8 mouse cellular contexts compared by ENCODE assay signal in genomic region chrX:142679502-142680250, GRCm38 (mm10). TPM values are rescaled to one million over a fixed set of nuclear protein-coding genes. Genes with fewer than 3 reads are reported as not detected.
DNase-seq lines count a peak whose midpoint lies in the region; ATAC-seq and TF ChIP-seq lines count a peak whose summit lies in the region.

No protein-coding gene starts in this region.

- no peak for DNase-seq in heart, adult 2 months
- peak; percentile 85 for DNase-seq in MEL (ENCODE audit: low read depth, low spot score)
- DNase-seq in midbrain, embryonic 14.5 days = no peak
- no peak for DNase-seq in adipocyte (ENCODE audit: low spot score)
- DNase-seq in layer of hippocampus, postnatal 10 days (ENCODE audit: low spot score in 2 of 2) = no peak
- DNase-seq in right cerebral cortex, postnatal 10 days (ENCODE audit: low spot score in 2 of 2) = no peak

- H3K79me2 ChIP-seq in heart, adult 2 months (replicated peaks; ENCODE audit: control insufficient read depth, insufficient read depth, low read length) = no peaks in the 10 kb centered on the region
- H3K79me2 ChIP-seq in MEL (ENCODE audit: control insufficient read depth, insufficient read depth, low read length, poor library complexity) = peaks cover 31% of the 10 kb centered on the region

- no peaks in the 10 kb centered on the region; the same call in 1 of the 2 replicates for H3K27me3 ChIP-seq in heart, embryonic 16.5 days (ENCODE audit: control insufficient read depth, insufficient read depth, low read length)
- no peaks in the 10 kb centered on the region for H3K27me3 ChIP-seq in heart, adult 2 months (ENCODE audit: control insufficient read depth, insufficient read depth, low read length)
- H3K27me3 ChIP-seq in MEL (ENCODE audit: control insufficient read depth in 1 of 2, insufficient read depth in 2 of 2, low read length in 2 of 2) = no peaks in the 10 kb centered on the region
- H3K27me3 ChIP-seq in hindbrain, embryonic 15.5 days = 0 out of 2 replicates have a peak, but pooled peaks cover 4% of the 10 kb centered on the region
- H3K27me3 ChIP-seq in midbrain, embryonic 14.5 days (ENCODE audit: control insufficient read depth, insufficient read depth, low read length) = no peaks in the 10 kb centered on the region

- no peak for ATAC-seq in heart, embryonic 16.5 days (replicated peaks; ENCODE audit: extremely low read depth, insufficient read depth, low FRiP score)
- no peak for ATAC-seq in hindbrain, embryonic 15.5 days (ENCODE audit: low FRiP score, low read depth)
- no peak for ATAC-seq in midbrain, embryonic 14.5 days (ENCODE audit: low FRiP score, low TSS enrichment)

- no peaks in the 10 kb centered on the region for H3K36me3 ChIP-seq in heart, embryonic 16.5 days (ENCODE audit: control insufficient read depth, insufficient read depth)
- H3K36me3 ChIP-seq in heart, adult 2 months (ENCODE audit: control insufficient read depth, insufficient read depth, low read length) = peaks cover 4% of the 10 kb centered on the region; the same call in 1 of the 2 replicates
- H3K36me3 ChIP-seq in MEL (ENCODE audit: control insufficient read depth in 1 of 2, insufficient read depth in 2 of 2, low read length in 2 of 2) = peaks cover 0 to 38% of the 10 kb centered on the region in 2 experiments; a peak in 2 of 4 replicates
- no peaks in the 10 kb centered on the region for H3K36me3 ChIP-seq in hindbrain, embryonic 15.5 days
- no peaks in the 10 kb centered on the region for H3K36me3 ChIP-seq in midbrain, embryonic 14.5 days (ENCODE audit: control insufficient read depth, insufficient read depth, low read length)

- TF ChIP-seq EP300 in heart, adult 2 months (IDR thresholded peaks at IDR 0.05; ENCODE audit: insufficient read depth, low read depth, low read length) = no peak
- peak; percentile 20 to 48; a peak in 2 of 4 replicates for TF ChIP-seq EP300 in MEL (IDR thresholded peaks at IDR 0.05; ENCODE audit: low read depth in 1 of 2, low read length in 2 of 2)

- peak overlapping the region; percentile 95 for H3K27ac ChIP-seq in heart, embryonic 16.5 days (ENCODE audit: low read length)
- no peak overlapping the region for H3K27ac ChIP-seq in heart, adult 2 months
- H3K27ac ChIP-seq in MEL (ENCODE audit: control insufficient read depth, low read depth, low read length) = peak overlapping the region; percentile 98
- no peak overlapping the region for H3K27ac ChIP-seq in hindbrain, embryonic 15.5 days (replicated peaks)
- H3K27ac ChIP-seq in midbrain, embryonic 14.5 days (replicated peaks; ENCODE audit: low read depth, low read length) = no peak overlapping the region

- TF ChIP-seq CTCF in heart, adult 2 months (IDR thresholded peaks at IDR 0.05) = no peak
- TF ChIP-seq CTCF in MEL (IDR thresholded peaks at IDR 0.05 in 2 of 3, conservative IDR thresholded peaks at IDR 0.05 in 1 of 3; ENCODE audit: control insufficient read depth in 1 of 3, insufficient read depth in 1 of 3, low read depth in 2 of 3, low read length in 3 of 3, poor library complexity in 1 of 3, severe bottlenecking in 1 of 3) = no peak

- no peaks in the 10 kb centered on the region for H3K9me3 ChIP-seq in heart, embryonic 16.5 days (replicated peaks; ENCODE audit: control insufficient read depth, low read length)
- no peaks in the 10 kb centered on the region for H3K9me3 ChIP-seq in MEL (replicated peaks; ENCODE audit: insufficient read depth, low read length)
- no peaks in the 10 kb centered on the region for H3K9me3 ChIP-seq in hindbrain, embryonic 15.5 days
- no peaks in the 10 kb centered on the region for H3K9me3 ChIP-seq in midbrain, embryonic 14.5 days (ENCODE audit: control insufficient read depth, low read length)

- H3K4me1 ChIP-seq in heart, embryonic 16.5 days (ENCODE audit: control insufficient read depth, insufficient read depth, low read length) = peaks cover 16% of the 10 kb centered on the region
- H3K4me1 ChIP-seq in heart, adult 2 months (ENCODE audit: control insufficient read depth, insufficient read depth, low read length) = no peaks in the 10 kb centered on the region; the same call in 1 of the 2 replicates
- peaks cover 8 to 40% of the 10 kb centered on the region in 2 experiments for H3K4me1 ChIP-seq in MEL (ENCODE audit: control insufficient read depth in 1 of 2, insufficient read depth in 2 of 2, low read length in 2 of 2)
- peaks cover 12% of the 10 kb centered on the region for H3K4me1 ChIP-seq in hindbrain, embryonic 15.5 days (replicated peaks)
- H3K4me1 ChIP-seq in midbrain, embryonic 14.5 days (ENCODE audit: control insufficient read depth, insufficient read depth, low read length) = no peaks in the 10 kb centered on the region; the same call in 1 of the 2 replicates

- intact Hi-C loops in heart, adult 2 months (cut with DNase I) = loop anchor here (5.0 kb wide), 3 partner anchors 123 to 452 kb away; partner anchors contain the start of genes Acsl4 and Nxt2

- 41% methylated on average over 11 of the region's 11 CpGs for WGBS in heart, embryonic 16.5 days
- WGBS in heart, adult 2 months = 48% methylated on average over 11 of the region's 11 CpGs
- 52% methylated on average over 11 of the region's 11 CpGs for WGBS in hindbrain, embryonic 15.5 days
- 55% methylated on average over 11 of the region's 11 CpGs for WGBS in midbrain, embryonic 14.5 days

- TF ChIP-seq POLR2A in heart, adult 2 months (IDR thresholded peaks at IDR 0.05; ENCODE audit: insufficient read depth, low read depth, low read length) = no peak
- no peak; a peak in 1 of 4 replicates for TF ChIP-seq POLR2A in MEL (IDR thresholded peaks at IDR 0.05; ENCODE audit: control insufficient read depth in 1 of 2, insufficient read depth in 1 of 2, low read depth in 1 of 2, low read length in 2 of 2, poor library complexity in 1 of 2)

- H3K4me3 ChIP-seq in heart, embryonic 16.5 days (ENCODE audit: low read length) = peak overlapping the region; percentile 67
- no peak overlapping the region for H3K4me3 ChIP-seq in heart, adult 2 months
- peak overlapping the region; percentile 69 to 71 for H3K4me3 ChIP-seq in MEL (ENCODE audit: control insufficient read depth in 1 of 2, insufficient read depth in 1 of 2, low read depth in 2 of 2, low read length in 2 of 2)
- H3K4me3 ChIP-seq in hindbrain, embryonic 15.5 days = peak overlapping the region; percentile 59; the same call in 1 of the 2 replicates
- H3K4me3 ChIP-seq in midbrain, embryonic 14.5 days (replicated peaks; ENCODE audit: low read depth, low read length) = peak overlapping the region; percentile 56

- H3K4me2 ChIP-seq in heart, embryonic 16.5 days (ENCODE audit: low read depth, low read length) = peak overlapping the region; percentile 79
- peak overlapping the region; percentile 68 for H3K4me2 ChIP-seq in hindbrain, embryonic 15.5 days
- peak overlapping the region; percentile 64 for H3K4me2 ChIP-seq in midbrain, embryonic 14.5 days (ENCODE audit: low read length)

- TF ChIP-seq RAD21 in MEL (IDR thresholded peaks at IDR 0.05; ENCODE audit: low read depth, low read length) = no peak

- H3K9ac ChIP-seq in heart, embryonic 16.5 days (ENCODE audit: low read length) = peak overlapping the region; percentile 67; the same call in 1 of the 2 replicates
- H3K9ac ChIP-seq in heart, adult 2 months (ENCODE audit: low read depth, low read length) = no peak overlapping the region; the same call in 1 of the 2 replicates
- peak overlapping the region; percentile 89 for H3K9ac ChIP-seq in MEL (ENCODE audit: control insufficient read depth, low read depth, low read length, poor library complexity, severe bottlenecking)
- H3K9ac ChIP-seq in hindbrain, embryonic 15.5 days = no peak overlapping the region
- no peak overlapping the region for H3K9ac ChIP-seq in midbrain, embryonic 14.5 days (replicated peaks; ENCODE audit: low read length)

TF ChIP-seq in MEL, 35 proteins besides CTCF, POLR2A, EP300 and RAD21 (continues in another document):
- peak; percentile 74; the same call in 1 of the 2 replicates for TF ChIP-seq TBP (IDR thresholded peaks at IDR 0.05; ENCODE audit: low read depth, low read length)
- no peak for TF ChIP-seq HCFC1 (IDR thresholded peaks at IDR 0.05; ENCODE audit: low read depth, low read length)
- peak; percentile 91 for TF ChIP-seq USF1 (IDR thresholded peaks at IDR 0.05; ENCODE audit: low read depth, low read length)
- no peak for TF ChIP-seq ZC3H11A (IDR thresholded peaks at IDR 0.05; ENCODE audit: low read depth, low read length)
- peak; percentile 61; the same call in 1 of the 2 replicates for TF ChIP-seq GATA1 (IDR thresholded peaks at IDR 0.05; ENCODE audit: low read depth, low read length)
- no peak for TF ChIP-seq ZNF384 (IDR thresholded peaks at IDR 0.05; ENCODE audit: low read depth, low read length)
- peak; percentile 42 for TF ChIP-seq NELFE (IDR thresholded peaks at IDR 0.05; ENCODE audit: low read depth, low read length)
- TF ChIP-seq KAT2A (conservative IDR thresholded peaks at IDR 0.05; ENCODE audit: low read depth, low read length) = no peak
- TF ChIP-seq E2F4 (IDR thresholded peaks at IDR 0.05; ENCODE audit: borderline replicate concordance, low read depth, low read length) = no peak
- TF ChIP-seq TAL1 (IDR thresholded peaks at IDR 0.05; ENCODE audit: low read length) = no peak
- TF ChIP-seq POLR2AphosphoS5 (IDR thresholded peaks at IDR 0.05; ENCODE audit: borderline replicate concordance, low read depth, low read length) = no peak
- TF ChIP-seq MYC (IDR thresholded peaks at IDR 0.05; ENCODE audit: low read depth, low read length) = peak; percentile 91
- peak; percentile 85 for TF ChIP-seq MAX (IDR thresholded peaks at IDR 0.05; ENCODE audit: low read length)
- no peak for TF ChIP-seq CHD1 (IDR thresholded peaks at IDR 0.05; ENCODE audit: low read depth, low read length)
- no peak for TF ChIP-seq RCOR1 (IDR thresholded peaks at IDR 0.05; ENCODE audit: low read depth, low read length)
- no peak for TF ChIP-seq MYB (IDR thresholded peaks at IDR 0.05; ENCODE audit: low read depth, low read length)
- TF ChIP-seq BHLHE40 (IDR thresholded peaks at IDR 0.05; ENCODE audit: borderline replicate concordance, low read depth, low read length) = peak; percentile 76; the same call in 1 of the 2 replicates
- TF ChIP-seq ETS1 (IDR thresholded peaks at IDR 0.05; ENCODE audit: low read depth, low read length) = peak; percentile 65; the same call in 1 of the 2 replicates
- TF ChIP-seq SIN3A (IDR thresholded peaks at IDR 0.05; ENCODE audit: low read length) = peak; percentile 71

RNA-seq across cellular contexts. Expression of gene Tmem164, which starts 1.5 kb away (rescaled TPM):
- polyA plus RNA-seq in heart, embryonic 16.5 days (2015; fragmentation: Nextera tagmentation; extraction: Ambion mirVana) = 58.1 and 63.8 TPM in 2 replicates
- 10 to 100 TPM; 14.3 to 27.2 TPM for total RNA-seq in heart, adult 2 months (2021)
- polyA plus RNA-seq in heart, adult 2 months (2012; rRNA removed) = 16.3 and 28.6 TPM in 2 replicates
- 92.4 and 94.1 TPM in 2 replicates for total RNA-seq in MEL (2012; rRNA removed)
- 10 to 100 TPM; 34.3 to 72.8 TPM for polyA plus RNA-seq in MEL (2012; ENCODE audit: insufficient read depth in 1 of 2, insufficient read length in 2 of 2, low read depth in 1 of 2, low replicate concordance in 2 of 2, missing spikeins in 1 of 2)
- 24.9 and 25.1 TPM in 2 replicates for polyA plus RNA-seq in hindbrain, embryonic 15.5 days (2015; fragmentation: Nextera tagmentation; extraction: Ambion mirVana)
- polyA plus RNA-seq in midbrain, embryonic 14.5 days (2014; fragmentation: Nextera tagmentation; extraction: Ambion mirVana) = 10.6 and 14.0 TPM in 2 replicates
- total RNA-seq in layer of hippocampus, postnatal 10 days (2021) = 10 to 100 TPM; 30.2 to 31.1 TPM

Comparison
In these comparisons a context has a peak if more than half of its experiments do, and no peak if none do; other contexts are left out.
1. H3K27ac ChIP-seq: peak in heart, embryonic 16.5 days (single experiment) and MEL (single experiment); none in heart, adult 2 months (single experiment), hindbrain, embryonic 15.5 days (single experiment) and midbrain, embryonic 14.5 days (single experiment).
2. H3K9ac ChIP-seq: peak in heart, embryonic 16.5 days (single experiment) and MEL (single experiment); none in heart, adult 2 months (single experiment), hindbrain, embryonic 15.5 days (single experiment) and midbrain, embryonic 14.5 days (single experiment).
3. Peak in every context shown above with its lines, with median percentiles within 50 percentile points of each other: H3K4me2 ChIP-seq.